Mouse (Mus musculus) E14TG2a.4 (cell line): ENCODE measurements around the gene Cyb5r4.

Experiments used
- CTCF ChIP-seq: conservative IDR thresholded peaks from 2 replicates; pipeline ENCODE4 v1.5.1; 2014; ENCODE audit warnings: low read length
- NANOG ChIP-seq: IDR thresholded peaks from 2 replicates; pipeline ENCODE4 v1.6.1; 2014; ENCODE audit warnings: borderline replicate concordance, low read length, mixed read lengths
- POU5F1 ChIP-seq: IDR thresholded peaks from 2 replicates; pipeline ENCODE4 v1.6.1; 2014; ENCODE audit warnings: low read length, borderline replicate concordance

DNA sequence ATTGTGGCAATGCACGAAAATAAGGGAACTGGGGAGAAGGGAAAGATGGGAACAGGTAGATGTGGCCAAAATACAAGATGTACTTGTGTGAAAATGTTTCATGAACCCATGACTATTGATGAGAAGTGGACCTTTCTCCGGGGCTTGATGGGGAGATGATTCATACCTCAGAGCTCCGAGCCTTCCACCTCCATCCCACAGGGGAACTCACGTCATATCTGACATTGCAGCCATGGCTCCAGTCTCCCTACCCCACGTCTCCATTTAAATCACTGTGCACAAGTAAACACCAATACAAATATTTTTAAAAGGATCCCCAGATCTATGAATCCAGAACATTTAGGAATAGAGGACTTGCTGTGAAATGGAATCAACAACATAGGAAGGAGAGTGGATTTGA is 93.2 kb downstream of the Cyb5r4 start:
- TF ChIP-seq CTCF (no peak), POU5F1 (no peak), NANOG (no peak)
